Mouse (Mus musculus): Measurements from ENCODE around the gene Mgat5.
A peak's percentile ranks its signal among the peaks of the same experiment; 100 is the strongest.

The Mgat5 gene

DNA sequence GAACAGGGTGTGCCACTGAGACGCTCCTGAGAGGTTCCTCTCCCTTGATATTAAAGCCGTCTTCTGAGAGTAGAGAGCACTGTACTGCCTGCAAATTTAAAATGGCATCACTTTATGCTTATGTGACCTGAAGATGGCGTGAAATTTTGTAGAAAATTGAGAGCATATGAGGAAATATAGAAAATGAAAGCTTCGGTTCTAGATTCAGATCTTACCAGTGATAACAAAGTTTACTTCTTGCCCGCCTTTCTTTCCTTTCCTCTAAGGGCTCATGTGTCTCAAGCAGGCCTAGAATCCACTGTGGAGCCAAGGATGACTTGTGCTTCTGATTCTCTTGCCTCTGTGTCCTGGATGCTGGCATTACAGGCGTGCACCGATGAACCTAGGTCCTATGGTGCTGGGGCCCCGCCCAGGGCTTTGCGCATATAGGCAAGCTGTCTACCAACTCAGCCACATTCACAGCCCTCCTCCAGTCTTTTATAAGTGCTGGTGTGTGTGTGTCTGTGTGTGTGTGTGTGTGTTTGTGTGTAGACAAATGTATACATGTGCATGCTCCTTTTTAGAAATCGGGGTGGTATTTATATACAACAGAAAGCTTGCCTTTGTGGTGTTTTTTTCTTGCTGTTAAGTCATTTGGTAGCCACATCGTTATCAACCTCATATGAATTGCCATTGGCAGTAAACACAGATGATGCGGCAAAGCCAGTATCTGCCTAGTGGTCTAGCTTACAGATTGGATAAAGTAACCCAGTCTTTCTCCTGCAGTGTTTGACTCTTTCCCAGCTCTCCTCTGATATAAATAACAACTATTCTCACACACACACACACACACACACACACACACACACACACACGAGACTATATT is 111.2 kb downstream of the Mgat5 start:
- DNase-seq (ENCODE audit: low read depth, low spot score): no peak
- H3K36me3 ChIP-seq (ENCODE audit: control insufficient read depth, insufficient read depth, low read length, poor library complexity, severe bottlenecking): no peaks in the 10 kb centered on the region; the same call in 1 of the 2 replicates
- no peaks in the 10 kb centered on the region for H3K27me3 ChIP-seq (ENCODE audit: control insufficient read depth, insufficient read depth, low read length, poor library complexity, severe bottlenecking)

DNA sequence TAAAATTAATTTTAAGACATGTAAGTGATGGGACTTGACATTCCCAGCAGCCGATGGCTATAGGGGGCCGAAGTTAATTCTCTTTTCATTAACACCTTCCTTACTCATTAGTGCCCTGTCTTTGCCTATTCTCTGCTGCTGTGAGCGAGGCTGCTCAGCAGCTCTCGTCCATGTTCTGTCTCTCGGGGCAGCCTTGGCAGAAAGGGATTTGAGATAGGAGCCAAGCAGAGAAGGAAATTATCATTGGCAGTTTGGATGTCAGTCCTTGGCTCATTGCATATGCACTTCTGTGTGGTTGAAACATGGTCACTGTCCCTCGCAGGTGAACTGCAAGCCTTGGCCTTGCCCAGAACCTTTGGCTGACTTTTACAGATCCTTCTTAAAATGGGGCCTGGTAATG is 111.8 kb downstream of the Mgat5 start:
- no peak for DNase-seq (ENCODE audit: low read depth, low spot score)
- H3K36me3 ChIP-seq (ENCODE audit: control insufficient read depth, insufficient read depth, low read length, poor library complexity, severe bottlenecking): no peaks in the 10 kb centered on the region; the same call in 1 of the 2 replicates
- H3K27me3 ChIP-seq (ENCODE audit: control insufficient read depth, insufficient read depth, low read length, poor library complexity, severe bottlenecking): no peaks in the 10 kb centered on the region

DNA sequence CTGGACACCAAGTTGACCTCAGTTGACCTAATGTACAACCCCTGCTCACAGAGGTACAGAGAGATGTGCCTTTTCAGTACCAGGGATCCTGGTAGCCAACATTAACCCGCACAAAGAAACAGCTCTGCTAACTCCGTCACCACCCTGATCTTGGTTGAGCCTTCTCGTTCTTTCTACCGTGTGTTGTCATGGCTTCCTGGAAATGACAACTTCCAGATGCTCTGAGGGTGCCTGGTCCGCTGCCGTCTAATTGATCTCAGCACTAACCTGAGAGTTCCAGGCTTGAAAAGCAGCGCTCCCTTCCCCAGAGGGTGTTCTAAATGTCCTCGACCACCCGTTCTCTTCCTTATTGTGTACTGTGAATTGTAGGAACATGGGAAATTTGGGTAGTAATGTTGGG is 112.7 kb downstream of the Mgat5 start:
- Histone ChIP-seq H3K27me3 (ENCODE audit: control insufficient read depth, insufficient read depth, low read length, poor library complexity, severe bottlenecking) (no peaks in the 10 kb centered on the region), H3K36me3 (ENCODE audit: control insufficient read depth, insufficient read depth, low read length, poor library complexity, severe bottlenecking) (no peaks in the 10 kb centered on the region; the same call in 1 of the 2 replicates)
- no peak for DNase-seq (ENCODE audit: low read depth, low spot score)

DNA sequence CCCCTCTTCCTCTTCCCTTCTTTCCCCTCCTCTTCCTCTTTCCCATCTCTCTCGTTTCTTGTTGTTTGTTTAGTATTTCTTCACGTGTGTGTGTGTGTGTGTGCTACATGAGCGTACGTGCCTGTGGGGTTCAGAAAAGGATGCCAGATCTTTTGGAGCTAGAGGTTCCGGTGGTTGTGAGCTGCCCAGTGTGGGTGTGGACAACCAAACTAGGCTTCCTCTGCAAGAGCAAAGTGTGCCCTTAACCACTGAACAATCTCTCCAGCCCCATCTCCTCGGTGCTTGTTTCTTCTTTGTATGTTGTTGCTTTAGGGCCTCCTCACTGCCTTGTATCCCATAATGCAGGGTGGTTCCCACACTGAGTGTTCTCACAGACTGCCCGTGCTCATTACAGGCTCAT is 113.7 kb downstream of the Mgat5 start:
- Histone ChIP-seq H3K36me3 (ENCODE audit: control insufficient read depth, insufficient read depth, low read length, poor library complexity, severe bottlenecking) (no peaks in the 10 kb centered on the region; the same call in 1 of the 2 replicates), H3K27me3 (ENCODE audit: control insufficient read depth, insufficient read depth, low read length, poor library complexity, severe bottlenecking) (no peaks in the 10 kb centered on the region)
- no peak for DNase-seq (ENCODE audit: low read depth, low spot score)

DNA sequence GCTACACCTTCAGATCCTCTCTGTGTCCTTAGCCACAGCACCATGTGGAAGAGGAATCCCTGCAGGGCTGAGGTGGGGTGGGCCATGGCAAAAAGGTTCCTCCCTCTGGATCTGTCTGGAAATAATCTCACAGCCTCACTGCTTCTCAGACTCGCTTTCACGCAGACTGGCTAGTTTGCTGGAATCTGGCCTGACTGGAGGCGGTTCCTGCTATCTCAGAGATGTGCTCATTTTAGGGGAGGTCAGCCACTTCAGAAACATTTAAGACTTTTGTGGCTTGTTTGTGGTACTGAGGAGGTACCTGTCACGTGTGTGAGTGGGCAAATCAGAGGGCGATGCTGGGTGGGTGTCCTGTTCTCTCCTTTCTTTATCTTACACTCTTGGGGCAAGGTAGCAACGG is 115.0 kb downstream of the Mgat5 start:
- Histone ChIP-seq H3K36me3 (ENCODE audit: control insufficient read depth, insufficient read depth, low read length, poor library complexity, severe bottlenecking) (no peaks in the 10 kb centered on the region), H3K27me3 (ENCODE audit: control insufficient read depth, insufficient read depth, low read length, poor library complexity, severe bottlenecking) (no peaks in the 10 kb centered on the region)
- no peak for DNase-seq (ENCODE audit: low read depth, low spot score)

DNA sequence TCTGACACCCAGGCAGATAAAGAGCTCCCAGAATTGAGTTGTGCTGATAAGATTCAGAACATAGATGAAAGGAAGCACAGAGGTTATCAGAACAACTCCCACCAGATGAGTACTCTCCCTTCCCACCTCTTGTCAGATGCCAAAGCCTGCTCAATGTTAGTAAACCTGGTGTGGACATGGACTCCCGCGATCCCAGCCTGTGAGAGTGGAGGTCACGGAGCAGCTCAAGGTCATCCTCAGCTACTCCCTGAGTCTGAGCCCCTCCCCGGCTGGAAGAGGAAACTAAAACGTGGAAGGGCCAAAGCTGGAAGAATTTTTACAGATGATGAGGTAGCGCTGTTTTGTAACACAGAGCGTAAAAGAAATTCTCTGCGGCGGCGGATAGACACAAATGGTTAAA is 116.1 kb downstream of the Mgat5 start:
- no peaks in the 10 kb centered on the region for H3K27me3 ChIP-seq (ENCODE audit: control insufficient read depth, insufficient read depth, low read length, poor library complexity, severe bottlenecking)
- DNase-seq (ENCODE audit: low read depth, low spot score): no peak
- no peaks in the 10 kb centered on the region for H3K36me3 ChIP-seq (ENCODE audit: control insufficient read depth, insufficient read depth, low read length, poor library complexity, severe bottlenecking)

DNA sequence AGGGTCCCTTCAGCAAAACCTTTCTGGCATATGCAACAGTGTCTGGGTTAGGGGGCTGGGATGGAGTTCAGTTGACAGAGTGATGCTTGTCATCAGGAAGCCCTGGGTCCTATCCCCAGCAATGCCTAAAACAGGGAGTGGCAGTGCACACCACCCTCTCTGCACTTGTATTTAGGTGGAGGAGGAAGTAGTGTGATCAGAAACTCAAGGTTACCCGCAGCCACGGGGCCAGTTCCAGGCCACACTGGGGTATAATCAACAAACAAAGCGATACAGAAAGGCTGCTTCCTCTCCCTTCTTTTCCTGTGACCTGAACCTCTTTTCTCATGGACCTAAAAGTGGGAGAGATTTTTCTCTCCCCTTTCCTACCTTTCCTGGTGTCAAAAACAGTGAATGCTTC is 116.8 kb downstream of the Mgat5 start:
- DNase-seq (ENCODE audit: low read depth, low spot score): peak; percentile 19
- H3K27me3 ChIP-seq (ENCODE audit: control insufficient read depth, insufficient read depth, low read length, poor library complexity, severe bottlenecking): no peaks in the 10 kb centered on the region
- no peaks in the 10 kb centered on the region for H3K36me3 ChIP-seq (ENCODE audit: control insufficient read depth, insufficient read depth, low read length, poor library complexity, severe bottlenecking)

DNA sequence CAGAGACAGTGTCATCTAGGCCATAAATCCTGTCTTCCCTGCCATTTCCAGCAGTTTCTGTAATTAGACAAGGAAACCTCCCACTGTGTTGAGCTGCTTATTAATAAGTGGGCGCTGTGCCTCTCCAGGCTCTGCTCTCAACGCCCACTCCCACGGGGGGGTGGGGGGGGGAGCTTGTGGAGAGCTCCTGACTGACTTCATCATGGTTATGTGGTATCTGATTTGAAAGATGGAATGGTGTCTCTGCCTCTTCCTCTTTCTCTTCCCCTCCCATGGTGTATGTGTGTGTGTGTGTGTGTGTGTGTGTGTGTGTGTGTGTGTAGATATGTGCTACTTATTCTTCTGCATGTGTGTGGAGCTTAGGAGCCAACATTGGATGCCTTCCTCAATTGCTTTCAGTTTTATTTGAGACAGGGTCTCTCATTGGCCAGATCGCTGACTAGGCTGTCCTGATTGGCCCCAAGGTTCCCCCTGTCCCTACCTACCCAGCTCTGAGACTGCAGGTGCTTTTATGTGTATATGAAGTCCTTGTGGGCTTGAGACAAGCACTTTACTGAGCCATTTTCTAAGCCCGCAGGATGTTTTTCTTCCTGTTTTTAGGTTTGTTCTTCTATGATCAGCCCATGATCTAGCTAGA is 117.5 kb downstream of the Mgat5 start:
- Histone ChIP-seq H3K36me3 (ENCODE audit: control insufficient read depth, insufficient read depth, low read length, poor library complexity, severe bottlenecking) (no peaks in the 10 kb centered on the region), H3K27me3 (ENCODE audit: control insufficient read depth, insufficient read depth, low read length, poor library complexity, severe bottlenecking) (no peaks in the 10 kb centered on the region)
- peak; percentile 56 for DNase-seq (ENCODE audit: low read depth, low spot score)

DNA sequence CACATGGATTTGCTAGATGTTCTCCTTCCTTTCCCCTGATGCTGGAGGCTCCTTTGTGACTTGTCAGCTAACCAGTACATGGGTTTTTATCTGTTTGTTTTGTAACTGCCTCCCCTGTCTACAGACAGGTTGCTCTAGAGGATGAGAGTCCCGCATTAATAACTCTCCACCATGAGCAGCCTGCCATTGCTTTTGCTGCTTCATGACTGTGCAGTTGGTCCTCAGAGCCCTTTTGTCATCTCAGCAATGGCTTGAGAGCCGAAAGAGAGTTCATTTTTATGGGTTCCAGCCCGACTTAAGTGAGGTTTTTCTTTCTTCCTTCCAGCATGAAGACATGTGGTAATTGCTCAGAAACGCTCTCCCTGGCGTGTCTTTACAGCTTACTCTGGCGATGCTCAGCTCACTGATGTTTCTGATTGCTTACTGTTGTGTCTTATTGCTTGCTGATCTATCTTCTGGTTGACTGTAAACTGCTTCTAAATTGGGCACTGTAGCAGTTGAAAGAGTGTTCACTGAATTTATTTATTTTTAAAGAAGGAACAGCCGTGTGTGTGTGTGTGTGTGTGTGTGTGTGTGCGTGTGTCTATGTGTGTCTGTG is 120.9 kb downstream of the Mgat5 start:
- no peak for DNase-seq (ENCODE audit: low read depth, low spot score)
- no peaks in the 10 kb centered on the region for H3K27me3 ChIP-seq (ENCODE audit: control insufficient read depth, insufficient read depth, low read length, poor library complexity, severe bottlenecking)
- no peaks in the 10 kb centered on the region for H3K36me3 ChIP-seq (ENCODE audit: control insufficient read depth, insufficient read depth, low read length, poor library complexity, severe bottlenecking)

DNA sequence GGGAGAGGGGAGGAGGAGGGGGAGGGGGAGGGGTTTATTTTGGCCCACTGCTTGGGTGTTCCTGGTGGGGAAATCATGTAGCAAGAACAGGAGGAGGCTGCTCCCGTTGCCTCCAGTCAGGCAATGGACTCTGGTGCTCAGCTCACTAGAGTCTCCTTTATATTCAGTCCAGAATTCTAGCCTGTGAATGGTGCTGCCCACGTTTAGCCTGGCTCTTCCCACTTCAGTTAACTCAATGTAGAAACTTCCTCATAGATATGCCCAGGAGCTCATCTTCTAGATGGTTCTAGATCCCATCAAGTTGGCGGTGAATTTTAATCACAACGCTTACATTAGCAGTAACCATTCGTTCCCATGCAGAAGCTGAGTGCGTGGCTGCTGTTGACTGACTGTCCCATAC is 123.0 kb downstream of the Mgat5 start:
- no peak for DNase-seq (ENCODE audit: low read depth, low spot score)
- Histone ChIP-seq H3K27me3 (ENCODE audit: control insufficient read depth, insufficient read depth, low read length, poor library complexity, severe bottlenecking) (no peaks in the 10 kb centered on the region), H3K36me3 (ENCODE audit: control insufficient read depth, insufficient read depth, low read length, poor library complexity, severe bottlenecking) (no peaks in the 10 kb centered on the region)

DNA sequence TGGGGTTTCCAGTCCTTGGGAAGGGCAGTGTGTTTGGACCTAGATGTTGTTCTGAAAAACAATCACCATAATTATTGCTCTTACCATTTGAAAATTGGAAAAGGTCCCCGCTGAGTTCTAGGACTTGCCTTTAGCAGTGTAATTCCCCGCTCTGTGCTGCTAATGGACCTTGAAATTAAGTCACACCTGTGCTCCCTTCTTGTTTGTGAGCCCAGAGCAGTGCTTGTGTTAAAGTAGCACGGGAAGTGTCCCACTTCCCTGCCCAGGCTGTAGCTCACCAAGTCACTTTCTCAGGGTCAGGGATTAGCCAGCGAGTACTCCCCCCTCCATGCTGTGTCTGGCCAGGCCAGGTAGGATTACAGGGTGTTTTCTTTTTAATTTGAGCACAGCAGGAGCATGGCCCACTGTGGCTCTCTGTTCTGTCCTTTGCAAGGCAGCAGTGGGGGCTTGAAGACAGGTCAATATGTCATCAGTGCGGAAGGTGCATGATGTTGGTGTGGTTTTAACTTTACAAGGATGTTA is 123.6 kb downstream of the Mgat5 start:
- no peaks in the 10 kb centered on the region for H3K27me3 ChIP-seq (ENCODE audit: control insufficient read depth, insufficient read depth, low read length, poor library complexity, severe bottlenecking)
- no peaks in the 10 kb centered on the region for H3K36me3 ChIP-seq (ENCODE audit: control insufficient read depth, insufficient read depth, low read length, poor library complexity, severe bottlenecking)
- no peak for DNase-seq (ENCODE audit: low read depth, low spot score)

DNA sequence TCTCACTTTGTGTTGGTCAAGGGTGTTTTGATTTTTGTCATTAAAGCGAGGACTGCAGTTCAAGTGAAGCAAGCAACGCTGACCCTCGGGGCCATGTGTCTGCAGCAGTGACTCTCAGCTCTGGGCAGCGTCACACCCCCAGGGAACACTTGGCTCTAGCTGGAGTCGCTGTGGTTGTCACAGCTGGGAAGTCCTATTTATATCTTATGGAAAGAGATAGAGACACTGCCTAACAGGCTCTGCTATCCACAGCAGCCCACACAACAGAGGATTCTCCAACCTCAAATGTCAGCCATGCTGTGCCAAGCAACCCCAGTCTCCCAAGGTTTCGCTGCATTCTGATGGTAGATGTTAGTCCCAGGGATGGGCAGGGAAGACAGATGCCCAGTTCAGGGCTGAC is 125.0 kb downstream of the Mgat5 start:
- no peaks in the 10 kb centered on the region for H3K27me3 ChIP-seq (ENCODE audit: control insufficient read depth, insufficient read depth, low read length, poor library complexity, severe bottlenecking)
- DNase-seq (ENCODE audit: low read depth, low spot score): no peak
- no peaks in the 10 kb centered on the region for H3K36me3 ChIP-seq (ENCODE audit: control insufficient read depth, insufficient read depth, low read length, poor library complexity, severe bottlenecking)

DNA sequence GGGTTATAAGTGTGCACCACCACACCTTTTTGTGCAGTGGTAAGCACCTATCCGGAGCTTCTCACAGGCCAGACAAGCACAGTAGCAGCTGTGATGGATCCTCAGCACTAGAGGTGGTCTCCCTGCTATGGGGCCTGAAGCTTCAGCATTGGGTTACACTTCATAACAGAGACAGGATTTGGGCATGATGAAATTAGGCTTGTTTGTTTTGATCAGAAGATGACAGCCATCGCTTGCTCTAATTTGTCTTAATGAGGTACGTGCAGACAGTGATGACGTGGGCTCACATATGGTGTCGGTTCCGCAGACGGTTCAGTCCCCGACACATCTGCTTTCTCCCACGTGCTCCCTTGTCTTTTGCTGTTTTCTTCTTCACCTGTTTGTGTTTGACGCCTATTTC is 132.9 kb downstream of the Mgat5 start:
- no peaks in the 10 kb centered on the region for H3K27me3 ChIP-seq (ENCODE audit: control insufficient read depth, insufficient read depth, low read length, poor library complexity, severe bottlenecking)
- DNase-seq (ENCODE audit: low read depth, low spot score): no peak
- no peaks in the 10 kb centered on the region for H3K36me3 ChIP-seq (ENCODE audit: control insufficient read depth, insufficient read depth, low read length, poor library complexity, severe bottlenecking)

DNA sequence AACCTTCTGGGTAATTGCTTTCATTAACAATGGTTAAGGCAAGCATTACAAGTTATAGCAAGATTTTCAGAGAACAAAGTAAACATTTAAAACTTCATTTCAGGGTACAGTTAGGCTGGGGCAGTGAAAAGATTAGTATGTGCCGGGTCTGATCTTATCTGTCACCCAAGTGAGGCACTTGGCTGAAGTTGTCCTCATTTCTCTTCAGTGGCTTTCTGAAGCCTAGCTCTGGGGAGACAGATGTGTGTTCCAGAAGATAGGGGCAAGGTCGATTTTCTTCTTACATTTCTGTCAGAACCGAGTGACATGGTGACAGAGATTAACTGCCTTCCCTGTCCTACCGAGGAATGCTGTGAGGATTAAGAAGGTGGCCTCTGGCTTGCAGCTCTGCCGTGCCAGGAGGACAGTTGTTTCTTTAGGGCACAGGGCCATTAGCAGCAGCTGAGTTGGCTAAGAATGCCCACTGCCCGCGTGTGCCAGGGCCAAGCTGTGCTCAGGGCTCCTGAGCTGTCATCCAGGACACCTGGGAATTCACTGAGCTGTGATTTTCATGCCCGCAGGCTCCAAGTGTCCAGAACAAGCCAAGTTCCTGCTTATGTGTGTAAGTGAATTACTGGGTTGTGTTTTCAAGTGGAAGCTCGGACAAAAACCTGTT is 134.1 kb downstream of the Mgat5 start:
- DNase-seq (ENCODE audit: low read depth, low spot score): no peak
- Histone ChIP-seq H3K27me3 (ENCODE audit: control insufficient read depth, insufficient read depth, low read length, poor library complexity, severe bottlenecking) (no peaks in the 10 kb centered on the region), H3K36me3 (ENCODE audit: control insufficient read depth, insufficient read depth, low read length, poor library complexity, severe bottlenecking) (no peaks in the 10 kb centered on the region)

DNA sequence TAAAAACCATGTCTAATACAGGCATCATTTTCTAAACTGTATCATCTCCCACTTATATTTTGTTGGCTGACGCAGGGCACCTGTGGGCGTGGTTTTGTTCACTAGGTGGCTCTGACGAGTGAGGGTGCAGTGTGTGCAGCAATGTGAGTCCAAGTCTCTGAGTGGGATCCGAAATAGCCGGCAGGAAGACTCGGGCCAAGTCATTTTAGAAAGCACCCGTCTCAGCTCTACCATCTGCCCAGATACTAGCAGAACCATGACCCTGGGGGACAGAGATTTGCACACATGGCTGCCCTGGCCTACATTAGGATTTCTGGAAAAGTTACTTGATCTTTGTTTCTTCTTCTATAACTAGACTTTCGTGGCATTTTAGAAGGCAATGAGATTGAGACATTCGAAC is 135.5 kb downstream of the Mgat5 start:
- no peak for DNase-seq (ENCODE audit: low read depth, low spot score)
- H3K27me3 ChIP-seq (ENCODE audit: control insufficient read depth, insufficient read depth, low read length, poor library complexity, severe bottlenecking): no peaks in the 10 kb centered on the region
- H3K36me3 ChIP-seq (ENCODE audit: control insufficient read depth, insufficient read depth, low read length, poor library complexity, severe bottlenecking): no peaks in the 10 kb centered on the region
